Mouse (Mus musculus) lung, embryonic 16.5 days (tissue): Measurements from ENCODE around the gene Olfr806. TPM values are rescaled to one million over a fixed set of nuclear protein-coding genes. Genes with fewer than 3 reads are reported as not detected.

Experiments used
- ATAC-seq: fragments of 200-750 bp; cut with Nextera tagmentation; 2 replicates; pipeline ENCODE4 v1.8.0; 2017; ENCODE audit warnings: low read depth, mild to moderate bottlenecking, moderate library complexity
- H3K27ac ChIP-seq: fragments of 300-500 bp; sonication (generic); 2 replicates; pipeline ENCODE4 v1.5.1; 2014; ENCODE audit warnings: mild to moderate bottlenecking, control low read depth, low read length
- H3K27me3 ChIP-seq: fragments of 300-500 bp; sonication (generic); 2 replicates; pipeline ENCODE4 v1.6.1; 2014; ENCODE audit warnings: low read depth, low read length, mixed read lengths; ENCODE audit not compliant: control insufficient read depth, insufficient read depth
- H3K36me3 ChIP-seq: fragments of 300-500 bp; sonication (generic); 2 replicates; pipeline ENCODE4 v1.6.1; 2014; ENCODE audit warnings: low read length; ENCODE audit not compliant: control insufficient read depth, insufficient read depth
- H3K4me1 ChIP-seq: fragments of 300-500 bp; sonication (generic); replicated peaks from 2 replicates; pipeline ENCODE4 v1.6.1; 2014; ENCODE audit warnings: low read length, mixed read lengths; ENCODE audit not compliant: control insufficient read depth, insufficient read depth
- H3K4me2 ChIP-seq: fragments of 300-500 bp; sonication (generic); 2 replicates; pipeline ENCODE4 v1.6.1; 2014; ENCODE audit warnings: low read depth, low read length, control low read depth
- H3K4me3 ChIP-seq: fragments of 300-500 bp; sonication (generic); 2 replicates; pipeline ENCODE4 v1.5.1; 2014; ENCODE audit warnings: mild to moderate bottlenecking, low read length, control low read depth
- H3K9ac ChIP-seq: fragments of 300-500 bp; sonication (generic); 2 replicates; pipeline ENCODE4 v1.6.1; 2014; ENCODE audit warnings: low read length, control low read depth
- H3K9me3 ChIP-seq: fragments of 300-500 bp; sonication (generic); 2 replicates; pipeline ENCODE4 v1.6.1; 2016; ENCODE audit warnings: low read length; ENCODE audit not compliant: control insufficient read depth
- WGBS: fragments of 180-500 bp; shearing (Covaris S2); extraction: QIAGEN DNeasy Blood & Tissue Kit; methylation state at CpG from one replicate; pipeline ENCODE4 v1.1.7; 2014; 5-methylcytosine and 5-hydroxymethylcytosine counted together
- polyA plus RNA-seq: library from polyadenylated mRNA; unstranded; fragments of >200 nt; fragmentation: Nextera tagmentation; extraction: Ambion mirVana; gene quantifications from 2 replicates; pipeline ENCODE4 v1.2.1, GENCODE M21; 2015

Olfr806 gene
- not detected in 2 replicates for polyA plus RNA-seq

DNA sequence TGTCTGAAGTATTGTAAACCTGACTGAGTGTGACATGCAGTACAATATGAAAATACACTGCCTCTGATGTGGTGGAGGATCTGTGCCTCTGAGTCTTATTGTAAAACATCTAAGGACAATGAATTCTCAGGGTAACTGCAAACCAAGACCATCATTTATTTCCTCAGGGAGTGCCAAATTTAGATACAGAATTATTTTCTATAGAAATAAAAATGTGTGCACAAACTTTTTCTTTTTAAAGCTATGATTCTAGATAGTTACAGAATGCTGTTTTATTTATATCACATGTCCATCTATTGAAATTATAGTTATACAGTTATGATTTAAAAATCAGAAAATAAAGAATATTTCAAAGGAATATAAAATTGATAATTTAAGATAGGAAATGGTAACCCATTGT, at the start of gene Olfr806:
Gene Olfr806, minus strand, starts transcription at position 101 of the 400 bp plus-strand sequence.
- Histone ChIP-seq H3K27ac (no peak within 1 kb of the TSS), H3K27me3 (no peaks in the 10 kb centered on the region), H3K9me3 (no peaks in the 10 kb centered on the region), H3K36me3 (no peaks in the 10 kb centered on the region), H3K4me2 (no peak within 1 kb of the TSS), H3K9ac (no peak within 1 kb of the TSS), H3K4me1 (no peaks in the 10 kb centered on the region), H3K4me3 (no peak within 1 kb of the TSS)
- no peak for ATAC-seq

DNA sequence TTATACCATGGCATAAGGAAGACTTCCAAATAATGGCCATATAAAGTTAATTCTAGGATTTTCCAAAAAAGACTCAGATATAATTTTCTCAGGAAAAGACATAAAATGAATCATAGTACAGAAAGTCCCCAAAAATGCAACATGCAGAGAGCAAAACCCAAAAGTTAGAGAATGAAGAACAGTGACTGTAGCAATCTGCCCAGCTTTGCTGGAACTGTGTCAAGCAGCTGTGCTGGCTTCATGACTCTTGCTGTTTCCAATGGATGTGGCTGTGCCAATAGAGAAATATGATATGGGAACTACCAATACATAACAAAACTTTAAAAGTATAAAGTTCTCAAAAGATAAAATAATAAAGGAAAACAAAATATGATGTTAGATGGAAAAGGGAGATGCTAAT, 36.4 kb upstream of the Olfr806 start:
- Histone ChIP-seq H3K4me3 (no peak overlapping the region), H3K27me3 (no peaks in the 10 kb centered on the region), H3K9me3 (no peaks in the 10 kb centered on the region), H3K4me2 (no peak overlapping the region), H3K27ac (no peak overlapping the region), H3K36me3 (no peaks in the 10 kb centered on the region), H3K9ac (no peak overlapping the region), H3K4me1 (no peaks in the 10 kb centered on the region)
- ATAC-seq: no peak

DNA sequence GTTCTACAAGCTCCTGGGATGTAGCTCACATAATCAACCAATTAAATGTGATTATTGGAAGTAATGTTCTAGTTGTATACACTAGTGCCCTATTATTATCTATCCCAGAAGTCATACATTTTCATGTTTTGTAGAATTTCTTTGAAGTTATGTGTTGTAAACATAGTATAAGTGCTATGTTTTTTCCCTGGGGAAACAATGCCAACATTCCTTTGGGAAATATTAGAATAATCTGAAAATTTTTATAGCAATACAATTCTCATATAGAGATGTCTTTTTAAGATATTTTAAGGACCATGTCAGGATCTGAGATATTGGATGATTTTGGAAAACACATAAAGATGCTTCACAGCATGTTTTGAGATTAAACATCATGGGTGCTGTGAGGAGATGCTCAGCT, 32.6 kb upstream of the Olfr806 start, which contains the start of gene Olfr809:
Gene Olfr809, plus strand, starts transcription at position 301 of the 400 bp plus-strand sequence.
- no peak for ATAC-seq
- no peak within 1 kb of the TSS for H3K27ac ChIP-seq
- H3K9me3 ChIP-seq: no peaks in the 10 kb centered on the region
- H3K27me3 ChIP-seq: no peaks in the 10 kb centered on the region
- H3K4me1 ChIP-seq: no peaks in the 10 kb centered on the region
- H3K4me3 ChIP-seq: no peak within 1 kb of the TSS
- H3K9ac ChIP-seq: no peak within 1 kb of the TSS
- no peaks in the 10 kb centered on the region for H3K36me3 ChIP-seq
- no peak within 1 kb of the TSS for H3K4me2 ChIP-seq

DNA sequence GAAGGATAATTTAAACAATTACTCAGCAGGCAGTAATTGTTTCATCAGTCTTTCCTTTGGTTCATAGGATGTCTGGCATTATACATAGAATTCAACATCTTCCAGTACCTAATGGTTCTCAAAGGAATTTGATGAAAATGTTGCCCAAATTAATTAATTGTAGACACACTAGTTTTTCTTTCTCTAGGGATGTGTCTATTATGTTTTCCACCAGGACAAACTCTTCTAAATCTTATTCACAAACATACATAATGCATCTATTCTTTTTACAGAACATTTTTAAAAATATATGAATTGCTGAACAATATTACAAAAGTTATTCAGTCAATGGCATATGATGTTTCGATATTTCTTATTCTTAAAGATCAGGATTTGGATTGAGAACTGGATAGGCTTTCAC, 23.5 kb upstream of the Olfr806 start, which contains the start of gene Olfr808:
Gene Olfr808, plus strand, starts transcription at position 301 of the 400 bp plus-strand sequence.
- H3K4me1 ChIP-seq: no peaks in the 10 kb centered on the region
- ATAC-seq: no peak
- no peaks in the 10 kb centered on the region for H3K36me3 ChIP-seq
- 80% methylated on average over 1 of the region's 1 CpGs for WGBS
- no peaks in the 10 kb centered on the region for H3K27me3 ChIP-seq
- H3K27ac ChIP-seq: no peak within 1 kb of the TSS
- no peaks in the 10 kb centered on the region for H3K9me3 ChIP-seq
- H3K9ac ChIP-seq: no peak within 1 kb of the TSS
- no peak within 1 kb of the TSS for H3K4me3 ChIP-seq
- H3K4me2 ChIP-seq: no peak within 1 kb of the TSS

DNA sequence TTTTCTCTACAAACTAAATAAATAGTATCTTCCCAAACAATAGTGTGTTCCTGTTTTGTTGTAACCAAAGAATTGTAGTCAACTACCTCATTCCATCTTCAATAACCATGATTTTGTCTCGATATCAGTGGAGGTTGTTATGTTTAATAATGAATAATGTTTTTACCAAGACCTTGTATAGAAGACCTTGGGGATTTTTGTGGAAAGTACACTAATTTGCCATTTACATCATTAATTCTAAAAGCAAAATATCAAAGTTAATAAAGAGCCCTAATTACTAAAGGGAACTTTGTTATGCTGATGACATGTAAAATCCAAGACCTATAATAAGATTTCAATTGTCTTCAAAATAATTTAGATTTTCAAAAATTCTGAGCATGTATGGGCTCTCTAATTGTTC, 16.0 kb upstream of the Olfr806 start, which contains the start of gene Olfr807:
Gene Olfr807, minus strand, starts transcription at position 101 of the 400 bp plus-strand sequence.
- Histone ChIP-seq H3K36me3 (no peaks in the 10 kb centered on the region), H3K4me3 (no peak within 1 kb of the TSS), H3K4me1 (no peaks in the 10 kb centered on the region), H3K27me3 (no peaks in the 10 kb centered on the region), H3K4me2 (no peak within 1 kb of the TSS), H3K9ac (no peak within 1 kb of the TSS), H3K9me3 (no peaks in the 10 kb centered on the region), H3K27ac (no peak within 1 kb of the TSS)
- ATAC-seq: no peak
- 77% methylated on average over 1 of the region's 1 CpGs for WGBS

DNA sequence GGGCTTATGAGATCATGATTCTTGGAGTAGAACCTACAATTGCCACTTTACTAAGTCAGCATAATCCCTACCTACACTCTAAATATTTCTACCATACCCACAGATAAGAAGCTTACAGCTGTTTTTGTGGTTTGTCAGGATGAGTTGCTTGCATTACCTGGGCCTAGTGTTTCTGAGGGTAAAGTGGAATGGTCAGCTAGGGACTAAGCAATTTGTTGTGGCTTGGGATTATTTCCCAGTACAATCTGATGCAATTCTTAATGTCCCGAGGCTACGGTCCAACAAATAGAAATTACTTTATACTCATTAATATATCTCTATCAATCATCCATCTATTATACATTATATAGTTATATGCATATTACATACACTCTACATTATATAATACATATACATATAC, 12.4 kb downstream of the Olfr806 start, which contains the start of gene Olfr805:
Gene Olfr805, minus strand, starts transcription at position 101 of the 400 bp plus-strand sequence.
- Histone ChIP-seq H3K9ac (no peak within 1 kb of the TSS), H3K9me3 (no peaks in the 10 kb centered on the region), H3K27me3 (no peaks in the 10 kb centered on the region), H3K36me3 (no peaks in the 10 kb centered on the region), H3K4me2 (no peak within 1 kb of the TSS), H3K4me1 (no peaks in the 10 kb centered on the region), H3K4me3 (no peak within 1 kb of the TSS), H3K27ac (no peak within 1 kb of the TSS)
- no peak for ATAC-seq
- 96% methylated on average over 2 of the region's 2 CpGs for WGBS

DNA sequence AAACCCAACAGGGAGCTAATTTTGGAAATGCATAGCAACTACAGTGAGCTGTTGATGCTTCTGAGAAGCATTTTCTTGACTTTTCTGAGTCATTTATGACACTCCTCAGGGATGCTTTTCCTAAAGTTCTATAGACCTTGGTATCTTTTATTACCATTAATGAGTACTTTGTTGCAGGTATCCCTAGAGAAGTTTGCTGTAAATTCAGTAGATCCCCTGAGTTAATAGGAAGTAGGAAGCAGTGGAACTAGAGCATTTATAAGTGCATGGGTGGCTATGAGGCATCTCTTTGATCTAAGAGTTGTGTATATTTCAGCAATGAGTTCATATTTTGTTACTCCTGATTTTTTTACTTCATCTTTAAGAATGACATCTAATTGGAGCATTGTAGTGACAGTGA, 38.8 kb downstream of the Olfr806 start, which contains the start of gene Olfr804:
Gene Olfr804, plus strand, starts transcription at position 301 of the 400 bp plus-strand sequence.
- Histone ChIP-seq H3K9me3 (no peaks in the 10 kb centered on the region), H3K4me2 (no peak within 1 kb of the TSS), H3K9ac (no peak within 1 kb of the TSS), H3K4me1 (no peaks in the 10 kb centered on the region), H3K4me3 (no peak within 1 kb of the TSS), H3K27me3 (no peaks in the 10 kb centered on the region), H3K27ac (no peak within 1 kb of the TSS), H3K36me3 (no peaks in the 10 kb centered on the region)
- ATAC-seq: no peak

DNA sequence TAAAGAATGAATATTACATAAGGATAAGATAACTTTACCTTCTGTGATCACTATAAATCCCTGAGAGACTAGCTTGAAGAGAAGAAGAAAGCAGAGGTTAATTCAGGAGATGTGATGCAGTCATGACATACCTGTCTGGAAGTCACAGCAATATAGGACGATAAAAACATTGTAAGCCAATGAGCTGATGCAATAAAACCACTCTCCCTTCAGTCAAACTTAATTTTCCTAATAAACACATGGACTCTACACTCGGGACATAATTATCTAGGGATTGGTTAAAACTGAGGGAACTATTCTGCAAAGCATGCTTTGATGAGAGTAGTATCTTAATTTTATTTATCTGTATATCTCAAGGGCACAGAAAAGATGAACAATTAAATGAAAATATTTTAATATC, 47.5 kb downstream of the Olfr806 start, which contains the start of gene Olfr803:
Gene Olfr803, minus strand, starts transcription at position 101 of the 400 bp plus-strand sequence.
- Histone ChIP-seq H3K4me2 (no peak within 1 kb of the TSS), H3K9me3 (no peaks in the 10 kb centered on the region), H3K4me1 (no peaks in the 10 kb centered on the region), H3K27ac (no peak within 1 kb of the TSS), H3K9ac (no peak within 1 kb of the TSS), H3K36me3 (no peaks in the 10 kb centered on the region), H3K27me3 (no peaks in the 10 kb centered on the region), H3K4me3 (no peak within 1 kb of the TSS)
- no peak for ATAC-seq
- WGBS: 60% methylated on average over 2 of the region's 2 CpGs

DNA sequence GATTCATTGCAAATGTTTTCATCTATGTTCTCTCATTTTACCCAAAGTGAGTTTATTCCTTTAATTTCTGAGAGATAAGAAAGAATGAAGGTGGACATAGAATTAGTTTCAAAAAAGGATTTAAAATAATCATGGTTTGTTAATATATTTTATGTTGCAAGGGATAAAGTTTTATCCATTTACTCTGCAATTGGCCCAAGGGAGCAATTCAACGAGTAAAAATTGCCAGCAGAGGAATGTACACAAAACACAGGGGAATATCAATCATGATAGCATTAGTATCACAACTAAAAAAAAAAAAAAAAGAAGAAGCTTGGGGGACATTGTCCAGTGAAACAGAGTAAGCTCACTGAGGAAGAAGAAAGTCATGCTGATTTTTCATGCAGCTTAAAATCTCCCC, 53.7 kb downstream of the Olfr806 start, which contains the start of gene Olfr802:
Gene Olfr802, minus strand, starts transcription at position 101 of the 400 bp plus-strand sequence.
- Histone ChIP-seq H3K4me1 (no peaks in the 10 kb centered on the region), H3K36me3 (no peaks in the 10 kb centered on the region), H3K27ac (no peak within 1 kb of the TSS), H3K9me3 (no peaks in the 10 kb centered on the region), H3K4me2 (no peak within 1 kb of the TSS), H3K9ac (no peak within 1 kb of the TSS), H3K4me3 (no peak within 1 kb of the TSS), H3K27me3 (no peaks in the 10 kb centered on the region)
- 28% methylated on average over 1 of the region's 1 CpGs for WGBS
- no peak for ATAC-seq
